Mouse (Mus musculus): ENCODE results near the gene Ccdc57.

- TF ChIP-seq CTCF (conservative IDR thresholded peaks at IDR 0.05; ENCODE audit: insufficient read depth, insufficient read length, low read depth, low read length), result no peak
- no peak for TF ChIP-seq POLR2A (IDR thresholded peaks at IDR 0.05; ENCODE audit: low read depth, low read length)
Observed at GRCm38 (mm10) chr11:120817358-120817757, 115.3 kb downstream of the Ccdc57 start.

All from kidney, adult 2 months (tissue).